Comparison of ENCODE assay signal across 9 mouse cellular contexts in genomic region chr3:36853733-36854440, GRCm38 (mm10). TPM values are rescaled to one million over a fixed set of nuclear protein-coding genes. Genes with fewer than 3 reads are reported as not detected.
DNase-seq lines count a peak whose midpoint lies in the region; ATAC-seq and TF ChIP-seq lines count a peak whose summit lies in the region.
"Had no signal": no experiment of that assay in that cellular context is flagged by ENCODE, and none has a peak within 500 bp of the region (broad histone marks: within the 10 kb centered on the region; RNA-seq: fewer than 3 reads in every experiment).

No protein-coding gene starts in this region.

- WGBS in lung, embryonic 15.5 days = 30% methylated on average over 10 of the region's 10 CpGs
- 22% methylated on average over 10 of the region's 10 CpGs for WGBS in lung, adult 2 months
- 14% methylated on average over 10 of the region's 10 CpGs for WGBS in liver, postnatal 0 days (ENCODE audit: insufficient replicate concordance)

- no peak overlapping the region for H3K4me3 ChIP-seq in lung, embryonic 15.5 days
- no peak overlapping the region for H3K4me3 ChIP-seq in lung, adult 2 months (replicated peaks; ENCODE audit: extremely low read depth, low read depth, low read length)
- peak overlapping the region; percentile 27 for H3K4me3 ChIP-seq in brown adipose tissue, adult 24 weeks (ENCODE audit: insufficient read depth, low read depth, low read length)
- peak overlapping the region; percentile 19; the same call in 1 of the 2 replicates for H3K4me3 ChIP-seq in liver, postnatal 0 days (ENCODE audit: low read depth, low read length)

- ATAC-seq in lung, embryonic 15.5 days (ENCODE audit: borderline replicate concordance, extremely low read depth, low FRiP score, low TSS enrichment) = peak; percentile 59
- ATAC-seq in liver, postnatal 0 days = peak; percentile 82

- no peak for TF ChIP-seq POLR2A in lung, adult 2 months (IDR thresholded peaks at IDR 0.05; ENCODE audit: borderline replicate concordance, extremely low read depth, low read depth, low read length)

- no peaks in the 10 kb centered on the region for H3K9me3 ChIP-seq in lung, embryonic 15.5 days
- no peaks in the 10 kb centered on the region for H3K9me3 ChIP-seq in liver, postnatal 0 days (ENCODE audit: low read length)

- H3K27ac ChIP-seq in lung, embryonic 15.5 days = peak overlapping the region; percentile 39; the same call in 1 of the 2 replicates
- peak overlapping the region; percentile 40 for H3K27ac ChIP-seq in brown adipose tissue, adult 24 weeks (replicated peaks; ENCODE audit: low read depth, low read length)
- peak overlapping the region; percentile 75 for H3K27ac ChIP-seq in liver, postnatal 0 days (ENCODE audit: low read depth)

- no peaks in the 10 kb centered on the region for H3K27me3 ChIP-seq in lung, embryonic 15.5 days
- no peaks in the 10 kb centered on the region for H3K27me3 ChIP-seq in liver, postnatal 0 days (ENCODE audit: insufficient read depth, low read length)

- no peak for DNase-seq in lung, adult 2 months
- DNase-seq in liver, postnatal 0 days = peak; percentile 31
- DNase-seq in thymus, postnatal 14 days = peak; percentile 55
- DNase-seq in retina, postnatal 1 day = no peak
- DNase-seq in kidney, adult 11 months = no peak
- DNase-seq in cerebellum, adult 8-10 months = no peak
- DNase-seq: gastrocnemius, postnatal 25 days had no signal

- H3K9ac ChIP-seq in lung, embryonic 15.5 days = no peak overlapping the region
- H3K9ac ChIP-seq in liver, postnatal 0 days (replicated peaks) = no peak overlapping the region

- TF ChIP-seq CTCF in lung, adult 2 months (IDR thresholded peaks at IDR 0.05; ENCODE audit: insufficient read depth, low read length) = no peak
- 0 out of 2 replicates have a peak, but pooled peaks have one; percentile 17 for TF ChIP-seq CTCF in liver, postnatal 0 days (IDR thresholded peaks at IDR 0.05; ENCODE audit: low read depth)

- TF ChIP-seq EP300 in liver, postnatal 0 days (IDR thresholded peaks at IDR 0.05; ENCODE audit: low read depth) = peak; percentile 81

- no peaks in the 10 kb centered on the region for H3K4me1 ChIP-seq in lung, embryonic 15.5 days
- no peaks in the 10 kb centered on the region; the same call in 1 of the 2 replicates for H3K4me1 ChIP-seq in lung, adult 2 months (ENCODE audit: control insufficient read depth, insufficient read depth, low read length)
- peaks cover 3% of the 10 kb centered on the region; the same call in 1 of the 2 replicates for H3K4me1 ChIP-seq in brown adipose tissue, adult 24 weeks (ENCODE audit: control insufficient read depth, insufficient read depth, insufficient read length, low read length)
- no peaks in the 10 kb centered on the region; the same call in 1 of the 2 replicates for H3K4me1 ChIP-seq in liver, postnatal 0 days (ENCODE audit: insufficient read depth)

- H3K4me2 ChIP-seq in lung, embryonic 15.5 days = peak overlapping the region; percentile 41
- H3K4me2 ChIP-seq in liver, postnatal 0 days (ENCODE audit: low read depth, low read length) = peak overlapping the region; percentile 62

- no peaks in the 10 kb centered on the region for H3K36me3 ChIP-seq in lung, embryonic 15.5 days
- H3K36me3 ChIP-seq in liver, postnatal 0 days (replicated peaks; ENCODE audit: insufficient read depth, low read length) = no peaks in the 10 kb centered on the region

RNA-seq across cellular contexts. Expression of gene 4932438A13Rik, which starts 9.0 kb away (rescaled TPM):
- polyA plus RNA-seq in lung, embryonic 15.5 days (2015; fragmentation: Nextera tagmentation; extraction: Ambion mirVana) = 40.9 and 48.7 TPM in 2 replicates
- polyA plus RNA-seq in lung, adult 2 months (2012; rRNA removed) = 7.7 and 10.7 TPM in 2 replicates
- 10.8 and 12.0 TPM in 2 replicates for polyA plus RNA-seq in brown adipose tissue, adult 24 weeks (2012; ENCODE audit: insufficient read depth, insufficient read length, missing spikeins)
- 14.4 and 15.8 TPM in 2 replicates for polyA plus RNA-seq in liver, postnatal 0 days (2015; fragmentation: Nextera tagmentation; extraction: Ambion mirVana)

Comparison
In these comparisons a context has a peak if more than half of its experiments do, and no peak if none do; other contexts are left out.
1. H3K4me3 ChIP-seq: peak in brown adipose tissue, adult 24 weeks (single experiment) and liver, postnatal 0 days (single experiment); none in lung, embryonic 15.5 days (single experiment) and lung, adult 2 months (single experiment).
2. DNase-seq: peak in liver, postnatal 0 days (single experiment) and thymus, postnatal 14 days (single experiment); none in lung, adult 2 months (single experiment), retina, postnatal 1 day (single experiment), kidney, adult 11 months (single experiment) and cerebellum, adult 8-10 months (single experiment).
3. Peak in every context shown above with its lines, with median percentiles within 50 percentile points of each other: H3K27ac ChIP-seq.